Mouse (Mus musculus): ENCODE data around the gene Pdha1. TPM values are rescaled to one million over a fixed set of nuclear protein-coding genes. Genes with fewer than 3 reads are reported as not detected.

Pdha1 gene
- polyA plus RNA-seq (2014; fragmentation: Nextera tagmentation; extraction: Ambion mirVana): 117 and 127 TPM in 2 replicates

- H3K27ac ChIP-seq (ENCODE audit: low read depth, low read length): peak within 1 kb of the TSS; percentile 87
- H3K27me3 ChIP-seq (replicated peaks; ENCODE audit: control insufficient read depth, insufficient read depth, low read length): no peaks in the 10 kb centered on the region; the same call in 1 of the 2 replicates
- DNase-seq (ENCODE audit: low spot score) (peak; percentile 74), ATAC-seq (replicated peaks; ENCODE audit: low FRiP score) (peak; percentile 96)
- H3K36me3 ChIP-seq (ENCODE audit: control insufficient read depth, insufficient read depth, low read length): no peaks in the 10 kb centered on the region
- H3K4me1 ChIP-seq (replicated peaks; ENCODE audit: control insufficient read depth, insufficient read depth, low read length): no peaks in the 10 kb centered on the region; the same call in 1 of the 2 replicates
- 15% methylated on average over 59 of the region's 67 CpGs for WGBS
- H3K4me2 ChIP-seq: peak within 1 kb of the TSS; percentile 67
- H3K9ac ChIP-seq (ENCODE audit: low read depth, low read length): peak within 1 kb of the TSS; percentile 74
- H3K4me3 ChIP-seq (ENCODE audit: low read depth, low read length): peak within 1 kb of the TSS; percentile 72
- no peaks in the 10 kb centered on the region for H3K9me3 ChIP-seq (ENCODE audit: control insufficient read depth, low read length)
These were observed at the start of gene Pdha1 for GRCm38 (mm10) chrX:160137861-160138717. Pdha1 (minus strand) TSS chrX:160138413.

DNA sequence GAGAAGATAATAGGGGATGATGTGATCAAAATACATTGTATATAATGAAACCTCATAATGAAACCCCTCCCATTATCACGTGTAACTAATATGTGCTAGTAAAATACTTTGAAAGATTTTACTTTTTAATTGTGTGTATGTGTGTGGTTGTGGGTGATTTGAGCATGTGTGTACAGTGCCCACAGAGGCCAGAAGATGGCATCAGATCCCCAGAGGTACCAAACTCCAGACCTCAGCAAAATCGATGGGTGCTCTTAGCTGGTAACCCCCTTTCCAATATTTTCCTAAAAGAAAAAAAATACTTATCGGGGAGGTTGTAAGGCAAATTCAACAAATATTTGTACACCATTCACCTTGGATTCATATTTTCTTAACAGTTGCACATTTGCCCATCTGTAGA lies 40.8 kb upstream of the Pdha1 start:
- H3K4me1 ChIP-seq (replicated peaks; ENCODE audit: control insufficient read depth, insufficient read depth, low read length): no peaks in the 10 kb centered on the region
- ATAC-seq (replicated peaks; ENCODE audit: low FRiP score) (no peak), DNase-seq (ENCODE audit: low spot score) (no peak)
- no peaks in the 10 kb centered on the region for H3K36me3 ChIP-seq (ENCODE audit: control insufficient read depth, insufficient read depth, low read length)
- H3K27me3 ChIP-seq (replicated peaks; ENCODE audit: control insufficient read depth, insufficient read depth, low read length): no peaks in the 10 kb centered on the region; the same call in 1 of the 2 replicates
- H3K4me2 ChIP-seq: no peak overlapping the region
- H3K9me3 ChIP-seq (ENCODE audit: control insufficient read depth, low read length): no peaks in the 10 kb centered on the region
- H3K9ac ChIP-seq (ENCODE audit: low read depth, low read length): no peak overlapping the region
- WGBS: 61% methylated on average over 3 of the region's 3 CpGs
- H3K27ac ChIP-seq (ENCODE audit: low read depth, low read length): no peak overlapping the region
- H3K4me3 ChIP-seq (ENCODE audit: low read depth, low read length): no peak overlapping the region

DNA sequence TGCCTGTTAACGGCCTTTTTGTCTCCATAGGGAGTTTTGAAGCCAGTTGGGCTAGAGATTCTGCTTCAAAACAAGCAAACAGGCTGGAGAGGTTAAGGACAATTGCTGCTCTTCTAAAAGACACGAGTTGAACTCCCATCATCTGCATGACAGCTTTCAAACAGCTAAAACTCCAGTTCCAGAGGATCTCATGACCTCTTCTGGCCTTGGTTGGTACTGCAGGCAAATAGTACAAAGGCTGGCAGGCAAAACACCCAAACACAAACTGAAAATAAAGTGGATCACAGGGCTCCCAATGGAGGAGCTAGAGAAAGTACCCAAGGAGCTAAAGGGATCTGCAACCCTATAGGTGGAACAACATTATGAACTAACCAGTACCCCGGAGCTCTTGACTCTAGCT lies 31.9 kb upstream of the Pdha1 start:
- Histone ChIP-seq H3K9ac (ENCODE audit: low read depth, low read length) (no peak overlapping the region), H3K27me3 (replicated peaks; ENCODE audit: control insufficient read depth, insufficient read depth, low read length) (no peaks in the 10 kb centered on the region), H3K9me3 (ENCODE audit: control insufficient read depth, low read length) (no peaks in the 10 kb centered on the region), H3K4me3 (ENCODE audit: low read depth, low read length) (no peak overlapping the region), H3K4me1 (replicated peaks; ENCODE audit: control insufficient read depth, insufficient read depth, low read length) (no peaks in the 10 kb centered on the region), H3K36me3 (ENCODE audit: control insufficient read depth, insufficient read depth, low read length) (no peaks in the 10 kb centered on the region), H3K4me2 (no peak overlapping the region), H3K27ac (ENCODE audit: low read depth, low read length) (no peak overlapping the region)
- 12% methylated on average over 2 of the region's 3 CpGs for WGBS
- DNase-seq (ENCODE audit: low spot score) (no peak), ATAC-seq (replicated peaks; ENCODE audit: low FRiP score) (no peak)

- H3K4me3 ChIP-seq (ENCODE audit: low read depth, low read length): no peak overlapping the region
- no peaks in the 10 kb centered on the region for H3K36me3 ChIP-seq (ENCODE audit: control insufficient read depth, insufficient read depth, low read length)
- no peak overlapping the region for H3K27ac ChIP-seq (ENCODE audit: low read depth, low read length)
- DNase-seq (ENCODE audit: low spot score) (no peak), ATAC-seq (replicated peaks; ENCODE audit: low FRiP score) (no peak)
- 48% methylated on average over 6 of the region's 6 CpGs for WGBS
- no peaks in the 10 kb centered on the region for H3K9me3 ChIP-seq (ENCODE audit: control insufficient read depth, low read length)
- no peaks in the 10 kb centered on the region for H3K27me3 ChIP-seq (replicated peaks; ENCODE audit: control insufficient read depth, insufficient read depth, low read length)
- H3K4me1 ChIP-seq (replicated peaks; ENCODE audit: control insufficient read depth, insufficient read depth, low read length): no peaks in the 10 kb centered on the region
- H3K9ac ChIP-seq (ENCODE audit: low read depth, low read length): no peak overlapping the region
- H3K4me2 ChIP-seq: no peak overlapping the region
These were observed 28.2 kb upstream of the Pdha1 start for GRCm38 (mm10) chrX:160166246-160166985.

DNA sequence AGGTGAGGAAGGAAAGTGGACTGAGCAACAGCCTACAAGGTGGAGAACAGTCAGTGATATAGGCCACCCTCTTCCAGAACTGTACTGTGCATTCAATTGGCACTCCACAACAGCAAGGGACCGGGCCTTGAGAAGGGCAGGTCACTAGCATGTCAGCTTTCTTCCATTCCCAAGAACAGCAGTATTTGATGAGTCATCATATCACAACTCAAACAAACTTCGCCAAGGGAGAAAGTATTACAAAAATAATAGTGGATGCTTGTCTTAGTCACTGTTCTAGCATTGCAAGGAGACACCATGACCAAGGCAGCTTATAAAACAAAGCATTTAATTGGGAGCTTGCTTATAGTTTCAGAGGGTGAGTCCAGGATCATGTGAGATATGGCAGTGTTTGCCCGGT lies 26.0 kb upstream of the Pdha1 start:
- Histone ChIP-seq H3K9ac (ENCODE audit: low read depth, low read length) (no peak overlapping the region), H3K4me3 (ENCODE audit: low read depth, low read length) (no peak overlapping the region), H3K36me3 (ENCODE audit: control insufficient read depth, insufficient read depth, low read length) (no peaks in the 10 kb centered on the region), H3K4me1 (replicated peaks; ENCODE audit: control insufficient read depth, insufficient read depth, low read length) (no peaks in the 10 kb centered on the region), H3K27ac (ENCODE audit: low read depth, low read length) (no peak overlapping the region), H3K9me3 (ENCODE audit: control insufficient read depth, low read length) (no peaks in the 10 kb centered on the region), H3K27me3 (replicated peaks; ENCODE audit: control insufficient read depth, insufficient read depth, low read length) (no peaks in the 10 kb centered on the region), H3K4me2 (no peak overlapping the region)
- WGBS: 81% methylated on average over 3 of the region's 3 CpGs
- no peak for DNase-seq (ENCODE audit: low spot score)
- no peak for ATAC-seq (replicated peaks; ENCODE audit: low FRiP score)

DNA sequence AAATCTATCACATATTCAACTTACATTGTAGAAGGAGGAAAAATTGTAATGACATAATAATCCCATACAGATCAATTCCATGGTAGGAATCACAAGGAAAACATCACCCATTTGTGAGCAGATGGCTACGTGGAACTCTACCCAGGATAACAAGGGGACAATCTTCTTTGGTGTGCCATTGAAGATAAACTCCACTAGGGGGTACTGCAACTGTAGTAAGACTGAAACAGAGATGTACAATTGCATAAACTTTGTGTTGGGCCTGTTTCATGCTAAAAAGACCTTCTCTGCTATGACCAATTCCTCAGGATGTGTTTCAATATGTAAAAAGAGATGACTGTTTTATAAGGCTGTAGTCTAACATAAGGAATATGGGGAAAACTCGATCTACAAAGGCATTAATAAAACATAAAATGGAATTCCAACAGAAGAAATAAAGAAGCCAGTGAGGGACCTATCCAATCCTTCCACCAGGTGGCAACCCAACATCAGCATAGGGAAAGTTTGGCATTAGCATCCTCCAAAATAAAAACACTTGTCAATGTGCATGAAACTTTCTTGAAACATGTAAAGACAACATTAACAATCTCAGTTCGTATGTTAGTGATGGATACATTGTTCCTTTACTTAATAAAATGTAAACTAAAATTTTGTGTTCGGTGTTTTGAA lies 15.1 kb upstream of the Pdha1 start:
- H3K36me3 ChIP-seq (ENCODE audit: control insufficient read depth, insufficient read depth, low read length): no peaks in the 10 kb centered on the region
- no peaks in the 10 kb centered on the region for H3K9me3 ChIP-seq (ENCODE audit: control insufficient read depth, low read length)
- H3K4me1 ChIP-seq (replicated peaks; ENCODE audit: control insufficient read depth, insufficient read depth, low read length): no peaks in the 10 kb centered on the region
- no peak overlapping the region for H3K27ac ChIP-seq (ENCODE audit: low read depth, low read length)
- ATAC-seq (replicated peaks; ENCODE audit: low FRiP score) (no peak), DNase-seq (ENCODE audit: low spot score) (no peak)
- 60% methylated on average over 4 of the region's 4 CpGs for WGBS
- no peaks in the 10 kb centered on the region for H3K27me3 ChIP-seq (replicated peaks; ENCODE audit: control insufficient read depth, insufficient read depth, low read length)
- H3K4me3 ChIP-seq (ENCODE audit: low read depth, low read length): no peak overlapping the region
- no peak overlapping the region for H3K4me2 ChIP-seq
- H3K9ac ChIP-seq (ENCODE audit: low read depth, low read length): no peak overlapping the region

DNA sequence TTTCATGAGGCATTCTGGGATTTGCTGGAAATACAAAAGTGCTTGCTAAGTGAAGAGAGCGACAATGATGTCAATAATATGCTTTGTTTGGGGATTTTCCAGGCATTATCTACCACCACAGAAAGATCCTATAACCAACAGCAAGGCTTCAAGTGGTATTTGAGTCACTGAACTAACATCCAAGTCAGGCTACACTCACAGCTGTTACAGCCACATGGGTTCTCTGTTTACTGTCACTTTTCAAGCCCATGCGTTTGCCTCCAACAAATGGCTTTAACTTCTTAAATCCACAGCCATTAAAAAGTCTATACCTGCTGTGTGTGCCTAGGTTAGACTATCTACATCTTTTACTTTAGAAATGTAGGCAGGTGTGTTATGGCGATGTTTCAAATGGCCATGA lies 10.6 kb upstream of the Pdha1 start:
- H3K27me3 ChIP-seq (replicated peaks; ENCODE audit: control insufficient read depth, insufficient read depth, low read length): no peaks in the 10 kb centered on the region
- H3K9me3 ChIP-seq (ENCODE audit: control insufficient read depth, low read length): no peaks in the 10 kb centered on the region
- H3K27ac ChIP-seq (ENCODE audit: low read depth, low read length): no peak overlapping the region
- no peaks in the 10 kb centered on the region for H3K36me3 ChIP-seq (ENCODE audit: control insufficient read depth, insufficient read depth, low read length)
- DNase-seq (ENCODE audit: low spot score): no peak
- no peak for ATAC-seq (replicated peaks; ENCODE audit: low FRiP score)
- H3K4me1 ChIP-seq (replicated peaks; ENCODE audit: control insufficient read depth, insufficient read depth, low read length): no peaks in the 10 kb centered on the region
- H3K4me2 ChIP-seq: no peak overlapping the region
- no peak overlapping the region for H3K4me3 ChIP-seq (ENCODE audit: low read depth, low read length)
- H3K9ac ChIP-seq (ENCODE audit: low read depth, low read length): no peak overlapping the region
- WGBS: 86% methylated on average over 3 of the region's 3 CpGs

- ATAC-seq (replicated peaks; ENCODE audit: low FRiP score): no peak
- Histone ChIP-seq H3K4me1 (replicated peaks; ENCODE audit: control insufficient read depth, insufficient read depth, low read length) (no peaks in the 10 kb centered on the region), H3K27me3 (replicated peaks; ENCODE audit: control insufficient read depth, insufficient read depth, low read length) (no peaks in the 10 kb centered on the region), H3K9me3 (ENCODE audit: control insufficient read depth, low read length) (no peaks in the 10 kb centered on the region), H3K4me3 (ENCODE audit: low read depth, low read length) (no peak overlapping the region), H3K27ac (ENCODE audit: low read depth, low read length) (no peak overlapping the region), H3K4me2 (no peak overlapping the region), H3K36me3 (ENCODE audit: control insufficient read depth, insufficient read depth, low read length) (no peaks in the 10 kb centered on the region), H3K9ac (ENCODE audit: low read depth, low read length) (no peak overlapping the region)
- DNase-seq (ENCODE audit: low spot score): no peak
- WGBS: 78% methylated on average over 3 of the region's 3 CpGs
These were observed 9.2 kb upstream of the Pdha1 start for GRCm38 (mm10) chrX:160147406-160147805.

Measured in liver, embryonic 11.5 days (tissue).